Mouse (Mus musculus) hindbrain, postnatal 0 days (tissue): ENCODE data around the gene Trim2. TPM values are rescaled to one million over a fixed set of nuclear protein-coding genes. Genes with fewer than 3 reads are reported as not detected.

Experiments used
- ATAC-seq: fragments of 200-750 bp; cut with Nextera tagmentation; 2 replicates; pipeline ENCODE4 v1.8.0; 2017; ENCODE audit warnings: mild to moderate bottlenecking, moderate TSS enrichment, moderate library complexity
- DNase-seq: peaks from one replicate; pipeline ENCODE4 v3.0.0-alpha.2; 2015; ENCODE audit warnings: low spot score
- H3K27ac ChIP-seq: fragments of 300-500 bp; sonication (generic); 2 replicates; pipeline ENCODE4 v1.5.1; 2014; ENCODE audit warnings: mild to moderate bottlenecking
- H3K27me3 ChIP-seq: fragments of 300-500 bp; sonication (generic); 2 replicates; pipeline ENCODE4 v1.6.1; 2014; ENCODE audit warnings: low read length, mixed read lengths; ENCODE audit not compliant: insufficient read depth
- H3K36me3 ChIP-seq: fragments of 300-500 bp; sonication (generic); 2 replicates; pipeline ENCODE4 v1.6.1; 2014; ENCODE audit warnings: low read length, mixed read lengths; ENCODE audit not compliant: insufficient read depth
- H3K4me1 ChIP-seq: fragments of 300-500 bp; sonication (generic); 2 replicates; pipeline ENCODE4 v1.6.1; 2014; ENCODE audit warnings: antibody characterized with exemption, low read length, mixed read lengths; ENCODE audit not compliant: insufficient read depth
- H3K4me2 ChIP-seq: fragments of 300-500 bp; sonication (generic); 2 replicates; pipeline ENCODE4 v1.6.1; 2014; ENCODE audit warnings: low read depth, mild to moderate bottlenecking, low read length, moderate library complexity, mixed read lengths
- H3K4me3 ChIP-seq: fragments of 300-500 bp; sonication (generic); 2 replicates; pipeline ENCODE4 v1.5.1; 2014; ENCODE audit warnings: low read length
- H3K9ac ChIP-seq: fragments of 300-500 bp; sonication (generic); replicated peaks from 2 replicates; pipeline ENCODE4 v1.6.1; 2014; ENCODE audit warnings: mild to moderate bottlenecking, low read length, moderate library complexity, mixed read lengths
- H3K9me3 ChIP-seq: fragments of 300-500 bp; sonication (generic); 2 replicates; pipeline ENCODE4 v1.6.1; 2016; ENCODE audit warnings: low read length, mixed read lengths
- CTCF ChIP-seq: IDR thresholded peaks from 2 replicates; pipeline ENCODE4 v1.5.1; 2016; ENCODE audit warnings: antibody characterized with exemption, control low read depth, low read depth
- WGBS: fragments of 180-500 bp; shearing (Covaris S2); extraction: QIAGEN DNeasy Blood & Tissue Kit; methylation state at CpG from one replicate; pipeline ENCODE4 v1.1.7; 2014; 5-methylcytosine and 5-hydroxymethylcytosine counted together
- polyA plus RNA-seq: library from polyadenylated mRNA; unstranded; fragments of >200 nt; fragmentation: Nextera tagmentation; extraction: Ambion mirVana; gene quantifications from 2 replicates; pipeline ENCODE4 v1.2.1, GENCODE M21; 2015
- total RNA-seq: library from RNA; depleted of rRNA; stranded (reverse); fragments of >200 nt; gene quantifications from 2 replicates; pipeline ENCODE4 v1.2.3, GENCODE M21; 2014

Gene Trim2
- total and polyA plus RNA-seq, 2 experiments from 2014 or later, result 130 to 236 TPM

- TF ChIP-seq CTCF, result no peak
- no peaks in the 10 kb centered on the region for H3K4me1 ChIP-seq
- no peak overlapping the region for H3K9ac ChIP-seq
- no peak for ATAC-seq
- no peaks in the 10 kb centered on the region for H3K9me3 ChIP-seq
- no peaks in the 10 kb centered on the region for H3K27me3 ChIP-seq
- 94% methylated on average over 3 of the region's 3 CpGs for WGBS
- no peak overlapping the region for H3K4me2 ChIP-seq
- no peak overlapping the region for H3K27ac ChIP-seq
- H3K36me3 ChIP-seq, result no peaks in the 10 kb centered on the region
- DNase-seq, result no peak
- H3K4me3 ChIP-seq, result no peak overlapping the region
Observed at GRCm38 (mm10) chr3:84149831-84150230, 156.8 kb downstream of the Trim2 start.

- Histone ChIP-seq H3K4me2 (no peak overlapping the region), H3K36me3 (no peaks in the 10 kb centered on the region), H3K9ac (no peak overlapping the region), H3K27me3 (no peaks in the 10 kb centered on the region), H3K4me3 (no peak overlapping the region), H3K9me3 (no peaks in the 10 kb centered on the region), H3K4me1 (no peaks in the 10 kb centered on the region), H3K27ac (no peak overlapping the region)
- no peak for TF ChIP-seq CTCF
- no peak for DNase-seq
- 84% methylated on average over 7 of the region's 7 CpGs for WGBS
- ATAC-seq, result no peak
Observed at GRCm38 (mm10) chr3:84140947-84141346, 165.7 kb downstream of the Trim2 start.

GRCm38 (mm10) chr3:84136509-84136908, 170.2 kb downstream of the Trim2 start:
- Histone ChIP-seq H3K27ac (no peak overlapping the region), H3K9ac (no peak overlapping the region), H3K4me1 (no peaks in the 10 kb centered on the region), H3K9me3 (no peaks in the 10 kb centered on the region), H3K4me2 (no peak overlapping the region), H3K27me3 (no peaks in the 10 kb centered on the region), H3K36me3 (no peaks in the 10 kb centered on the region), H3K4me3 (no peak overlapping the region)
- ATAC-seq (no peak), DNase-seq (no peak)
- WGBS, result 92% methylated on average over 7 of the region's 7 CpGs
- TF ChIP-seq CTCF, result no peak

GRCm38 (mm10) chr3:84135933-84136332, 170.7 kb downstream of the Trim2 start:
- no peaks in the 10 kb centered on the region for H3K9me3 ChIP-seq
- no peak overlapping the region for H3K4me3 ChIP-seq
- no peaks in the 10 kb centered on the region for H3K4me1 ChIP-seq
- ATAC-seq, result no peak
- H3K9ac ChIP-seq, result no peak overlapping the region
- 77% methylated on average over 6 of the region's 6 CpGs for whole genome bisulfite sequencing
- H3K27me3 ChIP-seq, result no peaks in the 10 kb centered on the region
- no peaks in the 10 kb centered on the region for H3K36me3 ChIP-seq
- no peak for TF ChIP-seq CTCF
- no peak overlapping the region for H3K27ac ChIP-seq
- H3K4me2 ChIP-seq, result no peak overlapping the region
- no peak for DNase-seq

- Histone ChIP-seq H3K36me3 (no peaks in the 10 kb centered on the region), H3K4me1 (no peaks in the 10 kb centered on the region), H3K27ac (no peak overlapping the region), H3K9me3 (no peaks in the 10 kb centered on the region), H3K4me2 (no peak overlapping the region), H3K9ac (no peak overlapping the region), H3K4me3 (no peak overlapping the region), H3K27me3 (no peaks in the 10 kb centered on the region)
- WGBS, result 35% methylated on average over 9 of the region's 9 CpGs
- DNase-seq, result no peak
- ATAC-seq, result no peak
- TF ChIP-seq CTCF, result no peak
Observed at GRCm38 (mm10) chr3:84135387-84135786, 171.3 kb downstream of the Trim2 start.

GRCm38 (mm10) chr3:84131369-84131768, 175.3 kb downstream of the Trim2 start:
- H3K4me1 ChIP-seq, result no peaks in the 10 kb centered on the region
- no peak overlapping the region for H3K9ac ChIP-seq
- no peak overlapping the region for H3K27ac ChIP-seq
- no peaks in the 10 kb centered on the region for H3K36me3 ChIP-seq
- DNase-seq (no peak), ATAC-seq (no peak)
- H3K4me3 ChIP-seq, result no peak overlapping the region
- no peaks in the 10 kb centered on the region for H3K9me3 ChIP-seq
- no peak for TF ChIP-seq CTCF
- 92% methylated on average over 3 of the region's 3 CpGs for WGBS
- H3K4me2 ChIP-seq, result no peak overlapping the region
- no peaks in the 10 kb centered on the region for H3K27me3 ChIP-seq

GRCm38 (mm10) chr3:84130776-84131175, 175.9 kb downstream of the Trim2 start:
- Histone ChIP-seq H3K4me1 (no peaks in the 10 kb centered on the region), H3K4me3 (no peak overlapping the region), H3K36me3 (no peaks in the 10 kb centered on the region), H3K27me3 (no peaks in the 10 kb centered on the region), H3K9me3 (no peaks in the 10 kb centered on the region), H3K9ac (no peak overlapping the region), H3K27ac (no peak overlapping the region), H3K4me2 (no peak overlapping the region)
- ATAC-seq (no peak), DNase-seq (no peak)
- WGBS, result 66% methylated on average over 5 of the region's 5 CpGs
- no peak for TF ChIP-seq CTCF
